Mouse (Mus musculus) CH12.LX (cell line): ENCODE data around the gene Plekha5.

Source experiments
- CHD1 ChIP-seq: IDR thresholded peaks from 2 replicates; pipeline ENCODE4 v1.6.1; 2012; ENCODE audit warnings: low read depth, low read length, improper control_type of control experiment, inconsistent platforms
- CHD2 ChIP-seq: IDR thresholded peaks from 2 replicates; pipeline ENCODE4 v1.6.1; 2011; ENCODE audit warnings: low read length, improper control_type of control experiment
- CTCF ChIP-seq, 2 experiments: IDR thresholded peaks in 1 of 2; conservative IDR thresholded peaks in 1 of 2; 2 replicates each; pipeline ENCODE4 v1.5.1; 2011 to 2012; ENCODE audit warnings: low read depth in 2 of 2, low read length in 2 of 2, improper control_type of control experiment in 1 of 2, inconsistent platforms in 1 of 2, mild to moderate bottlenecking in 1 of 2, moderate library complexity in 1 of 2
- ELF1 ChIP-seq: IDR thresholded peaks from 2 replicates; pipeline ENCODE4 v1.6.1; 2014; ENCODE audit warnings: low read depth, mild to moderate bottlenecking, inconsistent platforms, low read length, improper control_type of control experiment
- EP300 ChIP-seq: IDR thresholded peaks from 2 replicates; pipeline ENCODE4 v1.6.1; 2011; ENCODE audit warnings: low read length, improper control_type of control experiment
- ETS1 ChIP-seq: conservative IDR thresholded peaks from 2 replicates; pipeline ENCODE4 v1.6.1; 2012; ENCODE audit warnings: low read depth, mild to moderate bottlenecking, inconsistent platforms, low read length, improper control_type of control experiment, moderate library complexity
- IRF4 ChIP-seq: IDR thresholded peaks from 2 replicates; pipeline ENCODE4 v1.6.1; 2014; ENCODE audit warnings: low read depth, mild to moderate bottlenecking, inconsistent platforms, low read length, improper control_type of control experiment
- JUN ChIP-seq: IDR thresholded peaks from 2 replicates; pipeline ENCODE4 v1.6.1; 2011; ENCODE audit warnings: low read depth, mild to moderate bottlenecking, low read length, improper control_type of control experiment, moderate library complexity; ENCODE audit not compliant: insufficient read depth
- MAZ ChIP-seq: IDR thresholded peaks from 2 replicates; pipeline ENCODE4 v1.6.1; 2012; ENCODE audit warnings: low read depth, mild to moderate bottlenecking, inconsistent platforms, low read length, improper control_type of control experiment, moderate library complexity
- POLR2A ChIP-seq: IDR thresholded peaks from 2 replicates; pipeline ENCODE4 v1.6.1; 2011; ENCODE audit warnings: low read depth, mild to moderate bottlenecking, improper control_type of control experiment, low read length
- ZC3H11A ChIP-seq: IDR thresholded peaks from 2 replicates; pipeline ENCODE4 v1.6.1; 2012; ENCODE audit warnings: low read depth, mild to moderate bottlenecking, inconsistent platforms, low read length, improper control_type of control experiment
- ZMIZ1 ChIP-seq: IDR thresholded peaks from 2 replicates; pipeline ENCODE4 v1.6.1; 2012; ENCODE audit warnings: low read depth, mild to moderate bottlenecking, inconsistent platforms, low read length, improper control_type of control experiment

DNA sequence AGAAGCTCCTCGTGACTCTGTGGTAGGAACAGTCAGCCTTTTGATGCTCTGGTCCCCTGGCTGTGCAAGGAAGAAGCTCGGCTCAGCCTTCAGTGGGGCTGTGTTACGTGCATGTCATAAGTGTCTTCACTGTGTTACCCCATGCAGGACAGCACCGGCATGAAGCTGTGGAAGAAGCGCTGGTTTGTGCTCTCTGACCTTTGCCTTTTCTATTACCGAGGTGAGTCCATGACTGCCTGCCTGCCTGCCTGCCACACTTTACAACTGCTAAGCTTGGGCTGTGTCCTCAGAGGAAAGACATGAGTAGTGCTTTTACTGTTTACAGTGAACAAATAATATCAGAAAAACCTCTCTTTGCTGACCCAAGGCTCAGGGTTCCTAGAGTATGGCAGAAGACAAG is 104.6 kb downstream of the Plekha5 start:
- TF ChIP-seq ZMIZ1: no peak
- no peak for TF ChIP-seq ELF1
- TF ChIP-seq MAZ: no peak
- no peak for TF ChIP-seq JUN
- no peak for TF ChIP-seq POLR2A
- no peak for TF ChIP-seq ETS1
- no peak for TF ChIP-seq EP300
- TF ChIP-seq CHD1: no peak
- no peak for TF ChIP-seq CTCF (conservative IDR thresholded peaks at IDR 0.05 in 1 of 2, IDR thresholded peaks at IDR 0.05 in 1 of 2; ENCODE audit: low read depth in 2 of 2, low read length in 2 of 2)
- no peak for TF ChIP-seq CHD2
- no peak for TF ChIP-seq IRF4
- no peak for TF ChIP-seq ZC3H11A
